Mouse (Mus musculus): ENCODE results near the gene Mical2. TPM values are rescaled to one million over a fixed set of nuclear protein-coding genes. Genes with fewer than 3 reads are reported as not detected.

Mical2 gene
- total RNA-seq, 1 experiment from 2014 or later, result 13.9 TPM

DNA sequence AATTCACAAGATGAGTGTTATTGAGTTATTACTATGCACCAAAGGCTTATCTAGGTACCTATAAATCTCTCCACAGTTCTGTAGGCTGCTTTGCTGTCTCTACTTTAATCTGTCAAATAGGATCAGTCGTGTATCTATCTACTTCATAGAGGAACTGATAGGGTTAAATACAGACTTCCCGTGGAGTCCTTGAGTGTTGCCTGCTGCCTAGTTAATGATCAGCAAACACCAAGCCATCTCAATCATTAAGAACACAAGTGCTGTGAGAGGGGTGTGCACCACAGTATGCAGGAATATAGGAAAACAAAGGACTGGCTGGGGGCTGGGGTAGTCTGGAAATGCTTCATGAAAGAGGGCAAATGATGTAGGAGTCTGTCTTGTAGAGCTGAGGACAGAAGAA, 50.2 kb downstream of the Mical2 start:
- no peak for DNase-seq

DNA sequence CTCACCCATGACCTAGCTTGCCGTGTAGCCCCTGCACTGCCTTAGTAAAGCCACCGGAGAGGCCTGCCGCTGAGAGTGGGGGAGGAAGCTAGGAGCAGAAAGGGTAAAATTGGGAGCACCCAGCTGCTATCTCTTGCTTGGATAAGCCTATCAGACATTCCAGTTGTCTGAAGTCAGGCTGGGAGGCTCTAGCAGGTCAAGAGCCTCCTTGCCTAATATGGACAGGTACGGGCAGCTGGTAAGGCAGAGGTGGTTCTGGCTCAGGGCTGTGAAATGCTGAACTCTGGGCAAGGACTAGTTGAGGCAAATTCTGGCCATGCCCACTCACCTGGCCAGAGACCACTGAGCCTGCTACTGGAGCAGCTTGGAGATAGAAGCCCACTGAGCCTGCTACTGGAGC, 51.2 kb downstream of the Mical2 start:
- no peak for DNase-seq

DNA sequence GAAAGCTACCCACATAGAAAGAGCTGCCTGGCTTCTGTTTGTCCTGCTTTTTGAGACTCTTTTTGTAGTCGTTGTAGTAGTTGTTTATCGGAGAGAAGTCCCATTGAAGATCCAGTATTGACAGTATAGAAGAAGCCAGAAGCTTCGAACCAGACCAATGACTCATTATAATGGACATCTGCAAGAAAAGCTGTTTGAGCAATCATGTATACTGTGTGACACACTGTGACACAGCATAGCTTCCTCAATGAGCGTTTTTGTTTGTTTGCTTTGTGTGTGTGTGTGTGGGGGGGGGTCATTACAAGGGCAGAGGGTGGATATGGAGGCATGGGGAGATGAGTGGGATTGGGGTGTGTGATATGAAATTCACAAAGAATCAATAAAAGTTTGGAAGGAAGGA, 53.0 kb downstream of the Mical2 start:
- no peak for DNase-seq

DNA sequence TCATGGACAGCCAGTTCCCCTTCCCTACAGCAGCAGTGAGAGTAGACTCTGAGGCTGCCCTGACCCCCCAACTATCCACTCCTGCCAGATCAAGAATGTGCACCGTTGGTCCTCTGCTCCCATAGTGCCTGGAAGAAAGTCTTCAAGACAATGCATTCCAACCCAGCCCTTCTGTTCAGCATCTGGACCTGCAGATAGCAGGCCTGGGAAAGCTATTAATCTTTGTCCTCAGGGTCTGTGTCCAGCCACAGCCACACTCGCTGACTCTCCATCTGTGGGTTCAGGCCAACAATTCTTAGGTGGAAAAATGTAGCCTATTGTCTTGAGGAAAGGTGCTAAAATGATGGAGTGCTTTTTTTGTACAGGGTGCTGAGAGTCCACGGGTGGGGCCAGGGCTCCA, 54.8 kb downstream of the Mical2 start:
- DNase-seq, result no peak

DNA sequence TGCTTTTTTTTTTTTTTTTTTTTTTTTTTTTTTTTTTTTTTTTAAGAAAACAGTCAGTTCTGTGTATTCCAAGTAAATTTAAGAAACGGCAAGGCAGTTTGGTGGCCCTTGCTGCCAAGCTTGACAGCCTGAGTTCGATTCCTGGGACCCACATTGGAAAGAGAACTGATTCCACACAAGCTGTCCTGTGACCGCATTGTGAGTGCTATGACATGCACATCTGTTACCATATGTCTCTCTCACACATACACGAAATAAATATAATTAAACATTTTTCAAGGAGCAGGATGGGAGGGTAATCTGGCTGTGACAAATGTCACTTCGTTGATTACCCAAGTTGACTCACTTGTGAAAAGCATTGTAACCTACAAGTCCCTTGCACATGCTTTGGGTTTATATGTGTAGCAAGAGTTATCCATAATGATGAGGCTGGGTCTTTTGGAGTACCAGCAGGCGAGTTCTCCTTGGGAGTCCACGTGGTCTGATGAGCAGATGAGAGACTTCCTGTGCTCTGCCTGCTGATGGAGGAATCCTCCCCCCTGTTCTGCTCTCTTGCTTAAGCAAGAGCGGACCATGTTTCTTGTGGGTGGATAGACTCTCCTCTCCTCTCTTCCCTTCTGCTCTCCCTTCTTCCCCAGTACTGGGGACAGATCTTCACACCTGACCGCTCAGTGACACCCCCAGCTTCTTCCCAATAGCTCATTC, 58.1 kb downstream of the Mical2 start:
- no peak for DNase-seq

DNA sequence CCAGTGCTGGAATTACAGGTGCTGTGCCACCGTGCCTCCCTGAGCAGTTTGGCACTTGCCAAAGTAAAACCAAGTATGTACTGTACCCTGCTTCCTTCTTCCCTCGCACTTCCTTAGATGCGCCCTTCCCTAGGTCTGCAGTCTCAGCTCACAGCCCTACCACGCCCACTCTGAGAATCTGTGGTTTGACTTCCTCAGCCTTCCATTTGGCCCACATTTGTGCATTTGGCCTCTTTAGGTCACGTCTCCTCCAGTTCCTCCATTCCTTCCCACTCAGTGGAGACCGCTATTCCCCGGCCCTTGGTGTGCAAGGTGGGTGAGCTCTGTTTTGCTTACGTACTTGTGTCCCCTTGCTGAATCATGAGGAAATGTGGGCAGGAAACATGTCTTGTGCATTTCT, 59.9 kb downstream of the Mical2 start:
- DNase-seq, result no peak

DNA sequence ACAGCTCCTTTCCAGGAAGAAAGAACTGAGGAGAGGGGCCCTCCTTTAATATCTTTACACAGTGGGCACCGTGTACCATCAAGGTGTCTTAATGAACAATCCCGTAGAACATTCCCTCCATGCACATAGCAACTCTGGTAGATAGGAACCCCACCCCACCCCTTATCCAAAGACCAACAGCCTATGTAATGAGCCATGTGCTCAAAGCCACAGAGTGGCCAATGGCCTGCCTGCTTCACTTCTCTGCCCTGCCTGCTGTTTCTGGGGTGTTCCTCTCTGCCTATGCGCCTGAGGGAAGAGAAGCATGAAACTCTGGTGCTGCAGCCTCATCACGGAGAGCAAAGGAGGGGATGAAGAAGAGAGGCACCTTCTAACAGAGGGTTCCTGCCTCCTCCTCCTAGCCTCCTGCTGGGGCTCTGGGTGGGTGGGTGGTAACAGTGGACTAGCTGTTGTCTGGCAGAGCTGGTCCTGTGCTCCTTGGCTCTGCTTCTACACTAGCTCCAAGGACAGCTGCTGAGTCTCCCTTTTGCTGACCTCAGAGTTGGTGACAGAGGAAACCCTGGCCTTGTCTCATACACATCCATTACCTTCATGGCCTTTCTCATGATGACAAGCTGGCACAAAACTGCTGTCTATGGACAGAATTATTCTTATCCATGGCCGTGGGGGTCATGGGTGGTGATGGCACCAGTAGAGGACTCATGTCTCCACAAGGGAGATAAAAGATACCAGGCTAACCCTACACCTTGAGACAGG, 62.9 kb downstream of the Mical2 start:
- peak; percentile 17 for DNase-seq

DNA sequence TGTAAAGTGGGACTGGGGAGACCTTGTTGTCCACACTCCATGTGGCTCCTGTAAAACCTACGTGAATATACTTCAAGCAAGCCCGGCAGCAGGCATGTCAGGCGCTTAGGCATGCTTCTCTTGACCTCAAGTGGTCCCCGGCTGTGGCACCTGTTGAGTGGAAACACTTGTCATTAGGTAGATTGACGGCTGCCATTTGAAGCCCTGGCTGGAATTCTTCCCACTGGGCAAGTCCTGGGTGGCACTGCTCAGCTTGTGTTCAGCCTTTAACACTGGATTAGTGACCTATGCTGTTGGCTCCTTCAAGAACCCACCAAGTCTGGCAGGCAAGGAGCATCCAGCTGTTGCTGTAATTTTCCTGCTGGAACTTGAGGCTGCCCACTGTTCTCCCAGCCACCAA, 63.9 kb downstream of the Mical2 start:
- no peak for DNase-seq

DNA sequence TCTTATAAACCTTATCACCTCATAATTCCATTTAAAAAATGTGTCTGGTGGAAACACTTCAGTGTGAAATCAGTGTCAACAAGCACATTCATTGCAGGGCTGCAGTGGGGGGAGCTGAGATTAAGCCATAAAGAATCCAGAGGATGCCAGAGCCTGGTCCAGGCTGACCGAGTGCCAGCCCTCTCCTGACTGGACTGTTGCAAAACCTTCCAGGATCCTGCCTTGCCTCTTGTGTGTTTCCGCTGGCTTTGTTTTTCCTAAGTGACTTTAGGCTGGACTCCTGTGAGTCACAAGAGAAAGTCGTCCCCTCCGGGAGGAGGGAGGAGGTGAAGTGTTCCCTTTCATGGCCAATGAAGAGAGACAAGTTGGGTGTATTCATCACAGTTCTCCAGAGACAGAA, 64.3 kb downstream of the Mical2 start:
- DNase-seq, result peak; percentile 56

DNA sequence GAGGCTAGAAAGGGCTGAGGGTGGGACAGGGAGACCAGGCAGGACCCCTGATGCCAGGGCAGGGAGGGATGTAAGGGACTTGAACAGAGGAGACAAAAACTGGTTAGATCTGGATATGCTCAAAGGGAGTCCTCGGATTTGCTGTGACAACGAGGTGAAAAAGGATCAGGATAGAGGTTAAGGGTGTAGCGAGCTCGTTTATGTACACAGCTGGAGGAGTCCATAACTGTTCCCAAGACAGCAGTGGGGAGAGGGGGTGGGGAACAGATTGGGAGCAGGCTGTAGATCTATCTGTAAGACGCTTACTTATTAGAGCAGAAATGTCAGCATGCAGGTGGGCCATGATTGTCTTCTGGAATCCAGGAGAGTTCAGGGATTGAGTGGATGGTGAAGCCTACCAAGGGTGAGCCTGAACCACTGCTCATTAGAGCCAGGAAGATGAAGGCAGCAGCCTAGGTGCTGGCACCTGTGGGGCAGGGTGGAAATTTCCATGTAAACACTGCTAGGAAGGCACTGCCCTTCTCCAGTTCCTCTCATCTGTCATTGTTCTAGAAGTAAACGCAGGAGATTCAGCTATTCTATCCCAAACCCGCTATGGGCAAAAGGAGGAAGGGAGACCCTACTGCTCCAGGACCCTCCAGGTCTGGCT, 67.9 kb downstream of the Mical2 start:
- DNase-seq, result no peak

DNA sequence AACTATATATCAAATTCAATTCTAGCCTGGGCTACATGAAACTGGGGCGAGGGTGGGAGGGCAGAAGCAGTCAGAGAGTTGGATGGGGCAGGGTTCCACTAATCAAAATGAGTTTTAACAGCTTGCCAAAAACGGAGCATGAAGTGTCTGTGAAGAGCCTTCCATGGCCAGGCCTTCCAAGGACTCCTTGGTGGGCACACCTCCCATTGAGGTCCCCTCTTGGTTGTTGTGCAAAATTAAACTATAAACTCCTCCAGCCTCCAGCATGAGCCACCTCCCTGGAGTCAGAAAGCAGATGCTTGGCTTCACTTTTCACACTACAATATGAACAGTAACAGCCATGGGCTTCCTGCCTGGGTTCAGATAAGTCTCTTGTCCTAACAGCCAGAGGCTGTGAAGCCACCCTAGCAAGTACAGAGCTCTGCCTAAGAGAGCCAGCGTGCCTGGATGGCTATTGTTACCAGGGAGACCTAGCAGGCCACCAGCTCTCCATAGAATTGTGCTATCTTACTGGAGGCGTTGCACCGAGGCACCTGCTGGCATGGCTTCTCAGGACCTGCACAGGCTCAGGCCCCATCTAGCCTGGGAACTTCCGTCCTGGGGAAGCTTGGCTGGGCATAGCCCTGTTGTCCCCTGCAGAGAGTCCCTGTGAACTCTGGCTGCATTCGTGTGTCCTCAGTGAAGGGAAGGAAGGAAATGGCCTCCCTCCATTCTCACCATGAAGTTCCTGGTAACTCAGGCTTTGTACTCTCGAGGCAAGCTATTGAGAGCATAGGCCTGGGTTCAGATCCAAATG, 70.0 kb downstream of the Mical2 start:
- DNase-seq, result no peak

DNA sequence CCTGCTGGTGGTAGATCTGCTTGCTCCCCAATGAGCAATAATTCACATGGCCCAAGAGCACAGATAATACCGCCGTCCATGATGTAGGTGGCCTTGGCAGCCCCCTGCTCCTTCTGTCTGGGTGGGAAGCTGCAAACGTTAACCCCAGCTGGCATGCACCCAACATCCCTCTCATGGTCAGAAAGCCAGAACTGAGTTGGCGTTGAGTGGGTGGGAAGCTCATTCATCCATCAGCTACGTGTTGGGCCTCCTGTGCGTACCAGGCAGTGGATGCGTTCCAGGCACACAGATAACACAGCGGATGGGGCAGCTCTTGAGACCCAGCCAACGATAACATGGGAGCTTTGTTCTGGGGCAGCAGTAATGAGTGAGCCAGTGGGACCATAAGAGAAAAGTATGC, 72.4 kb downstream of the Mical2 start:
- peak; percentile 69 for DNase-seq

DNA sequence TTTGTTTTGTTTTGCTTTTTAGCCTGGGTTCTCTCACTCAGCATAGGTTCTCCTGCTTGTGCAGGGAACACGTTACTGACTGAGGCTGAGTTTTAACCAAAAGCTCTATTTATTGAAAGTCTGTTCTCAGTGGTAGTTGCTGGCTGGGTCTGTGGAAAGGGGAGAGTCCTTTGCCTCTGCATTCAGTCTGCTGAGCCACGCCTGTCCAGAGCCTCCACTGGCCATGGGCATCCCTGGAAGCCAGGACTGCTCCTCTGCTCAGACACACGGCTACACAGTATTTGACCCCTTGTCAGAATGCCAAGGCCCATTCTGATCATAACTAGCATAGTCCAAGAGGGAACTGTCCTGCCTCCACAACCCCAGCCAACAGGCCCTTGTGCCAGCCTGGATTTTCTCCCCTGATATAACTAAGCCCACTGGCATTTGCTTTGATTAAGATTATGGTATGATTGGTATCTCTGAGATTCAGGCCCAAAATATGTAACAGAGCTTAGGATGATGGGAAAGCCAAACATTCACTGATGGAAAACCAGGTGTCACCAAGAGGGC, 73.3 kb downstream of the Mical2 start:
- DNase-seq, result no peak

DNA sequence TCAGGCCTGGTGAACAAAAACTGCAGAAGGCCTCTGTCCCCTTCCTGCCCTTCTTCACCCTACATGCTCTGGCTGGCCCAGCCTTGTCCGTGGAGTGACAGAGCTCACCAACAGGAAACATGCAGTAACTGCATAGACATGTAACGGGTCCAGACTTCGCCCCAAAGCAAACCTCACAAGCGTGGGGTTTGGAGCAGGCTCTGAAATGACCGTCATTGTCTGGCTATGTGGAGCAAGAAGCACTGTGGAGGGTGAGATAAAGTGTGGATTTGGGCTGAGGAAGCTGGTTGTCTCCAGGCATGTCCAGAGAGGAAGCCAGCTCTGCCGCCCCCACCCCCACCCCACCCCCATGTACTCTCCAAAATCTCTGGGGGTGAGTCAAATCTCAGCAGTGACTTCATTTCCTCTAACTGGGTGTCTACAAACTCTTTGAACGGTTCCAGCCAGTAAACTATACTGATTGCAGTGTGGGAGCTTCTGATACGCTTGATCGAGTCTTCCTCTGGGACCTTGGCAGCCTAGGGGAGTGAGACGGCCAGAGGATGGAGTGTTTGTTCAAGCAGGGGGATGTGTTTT, 74.0 kb downstream of the Mical2 start:
- DNase-seq, result no peak

DNA sequence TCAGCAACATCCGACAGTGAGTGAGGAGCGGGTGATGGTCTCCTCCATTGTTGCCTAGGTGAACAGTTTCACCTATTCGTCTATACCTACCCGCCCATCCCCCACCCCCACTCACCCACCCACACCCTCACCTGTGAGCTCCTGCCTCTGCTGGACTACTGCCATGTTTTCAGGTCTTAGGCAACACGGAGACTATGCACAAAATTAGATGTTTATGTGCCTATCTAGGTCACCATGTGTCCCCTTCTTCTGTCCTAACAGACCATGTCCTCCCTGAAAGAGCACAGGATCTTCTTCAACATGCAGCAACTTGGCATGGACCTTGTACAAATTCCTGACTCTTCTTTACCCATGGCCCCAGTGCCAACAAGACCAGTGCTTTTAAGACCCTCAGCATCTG, 74.5 kb downstream of the Mical2 start:
- DNase-seq, result no peak

DNA sequence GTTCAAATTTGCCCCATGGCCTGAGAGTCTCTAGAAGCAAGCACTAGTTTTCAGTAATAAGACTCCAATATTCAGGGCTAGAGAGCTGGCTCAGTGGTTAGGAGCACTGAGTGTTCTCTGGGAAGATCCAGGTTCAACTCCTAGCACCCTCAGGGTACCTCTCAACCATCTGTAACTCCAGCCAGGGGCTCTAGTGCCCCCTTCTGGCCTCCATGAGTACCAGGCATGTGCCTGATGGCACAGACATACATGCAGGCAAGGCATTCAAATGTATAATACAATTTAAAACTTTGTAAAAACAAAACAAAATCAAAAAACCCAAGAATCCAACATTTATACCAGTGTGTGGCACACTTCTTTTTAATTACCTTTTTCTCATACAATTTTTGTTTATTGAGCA, 75.4 kb downstream of the Mical2 start:
- no peak for DNase-seq

DNA sequence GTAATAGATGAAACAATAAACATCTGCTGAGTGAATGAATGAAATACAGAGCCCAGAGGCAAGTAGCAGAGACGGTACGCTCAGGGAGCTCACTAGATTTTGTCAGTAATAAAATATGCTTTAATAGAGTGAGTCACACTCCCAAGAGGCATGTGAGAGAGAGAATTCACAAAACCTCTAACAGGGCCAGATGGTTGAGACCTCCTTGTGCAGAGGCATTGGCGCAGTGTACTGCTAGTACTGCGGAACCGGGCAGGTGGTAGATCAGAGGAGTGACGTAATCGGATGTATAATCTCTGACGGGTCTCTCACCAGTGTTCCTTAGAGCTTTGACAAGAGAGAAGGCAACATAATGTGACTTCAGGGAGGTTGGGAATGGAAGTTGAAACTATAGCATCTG, 78.7 kb downstream of the Mical2 start:
- no peak for DNase-seq

DNA sequence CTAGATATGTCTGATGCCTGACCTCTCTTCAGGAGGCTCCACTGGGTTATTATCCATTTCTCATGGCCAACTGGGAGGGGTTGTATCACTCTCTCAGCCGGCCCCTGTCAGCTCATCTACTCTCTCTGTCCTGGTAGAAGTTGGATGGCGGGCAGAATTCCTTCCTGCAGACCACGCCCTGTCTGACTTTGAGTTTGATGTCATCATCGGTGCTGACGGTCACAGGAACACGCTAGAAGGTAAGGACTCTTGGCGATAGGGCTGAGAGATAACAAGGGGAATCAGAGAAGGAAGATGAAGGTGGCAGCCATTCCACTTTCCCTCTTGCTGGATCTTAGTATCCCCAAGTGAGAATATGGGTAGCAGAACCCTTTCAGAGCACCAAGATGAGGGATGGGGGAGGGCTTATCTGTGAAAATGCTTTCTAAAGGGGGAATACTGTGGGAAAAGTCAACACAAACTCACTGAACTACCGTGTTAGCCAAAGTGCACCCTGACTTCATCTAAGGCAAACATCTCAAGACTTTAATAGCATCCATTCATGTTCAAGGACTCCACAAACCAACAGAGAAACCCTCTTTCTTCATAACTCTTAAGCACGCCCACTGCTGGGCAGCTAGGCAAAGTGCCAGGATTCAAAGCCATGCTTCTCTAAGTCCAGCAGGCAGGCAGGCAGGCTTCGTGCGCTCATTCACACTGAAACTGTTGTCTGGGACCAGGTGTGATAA, 83.8 kb downstream of the Mical2 start:
- no peak for DNase-seq

DNA sequence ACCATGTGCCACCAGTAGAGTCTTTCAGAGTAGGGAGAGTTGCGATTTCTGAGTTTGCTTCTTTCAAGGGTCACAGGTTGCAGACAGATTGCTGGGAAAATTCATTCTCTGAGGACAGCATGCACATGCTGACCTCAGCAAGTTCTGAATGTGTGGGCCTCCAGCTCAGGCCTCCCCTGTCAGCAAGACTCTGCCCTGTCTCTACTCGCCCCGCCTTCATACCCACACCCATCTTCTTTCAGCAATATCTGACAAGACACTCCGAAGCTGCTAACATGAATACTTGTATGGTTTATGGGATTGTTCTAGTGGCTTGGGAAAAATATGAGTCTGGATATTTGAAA, 84.3 kb downstream of the Mical2 start:
- DNase-seq, result no peak

DNA sequence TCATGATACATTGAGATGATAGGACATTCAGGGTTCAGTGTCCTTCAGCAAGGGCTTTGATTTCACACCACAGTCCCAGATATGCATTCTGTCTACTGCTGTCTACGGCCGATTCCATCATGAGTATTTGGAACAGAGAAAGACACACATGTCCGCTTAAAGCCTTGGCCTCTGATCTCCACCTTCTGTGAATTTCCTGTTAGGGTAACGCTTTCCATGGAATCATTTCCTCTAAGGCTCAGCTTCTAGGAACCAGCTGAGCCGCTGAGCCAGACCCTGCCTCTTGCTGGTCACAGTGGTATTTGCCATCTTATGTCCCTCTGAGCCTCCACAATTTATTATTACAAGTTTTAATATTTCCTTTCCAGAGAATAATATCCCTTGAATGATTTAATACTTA, 87.6 kb downstream of the Mical2 start:
- no peak for DNase-seq

DNA sequence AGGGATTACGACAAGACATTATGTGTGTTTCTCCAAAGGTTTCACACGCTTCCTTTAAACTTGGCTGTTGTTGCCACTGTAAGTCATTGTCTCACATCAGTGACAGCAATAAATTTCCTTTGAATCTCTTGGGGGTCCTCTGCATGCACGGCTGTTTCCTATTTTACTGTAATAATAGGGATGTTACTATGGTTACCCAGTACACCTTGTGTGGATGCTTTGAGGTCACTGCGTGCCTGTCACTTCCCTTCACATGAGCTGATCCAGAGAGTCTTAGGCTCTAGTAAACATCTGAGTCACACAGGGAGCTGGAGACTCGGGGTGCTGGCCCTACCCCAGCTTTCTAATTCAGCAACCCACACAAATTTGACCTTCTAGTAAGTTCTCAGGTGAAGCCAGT, 88.0 kb downstream of the Mical2 start:
- DNase-seq, result no peak

DNA sequence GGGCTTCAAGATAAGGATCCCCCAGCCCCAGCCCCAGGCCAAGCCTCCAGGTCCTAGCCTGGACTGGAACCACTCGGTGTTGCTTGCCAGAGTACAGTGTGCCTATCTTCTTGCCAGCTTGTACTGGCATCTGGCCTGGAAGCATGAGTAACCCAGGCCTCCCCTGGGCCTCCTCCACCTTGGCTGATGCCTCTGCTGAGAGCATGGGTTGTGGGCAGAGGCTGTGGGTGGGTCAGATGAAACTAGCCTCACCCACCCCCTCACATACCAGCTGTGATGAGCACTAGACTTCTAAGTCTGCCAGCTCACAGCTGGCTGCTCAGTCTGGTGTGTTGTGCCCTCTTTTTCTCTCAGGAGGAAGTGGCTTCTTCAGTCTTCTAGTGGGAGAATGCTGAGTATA, 90.6 kb downstream of the Mical2 start:
- peak; percentile 71 for DNase-seq

Measured in adrenal gland, postnatal 25 days (tissue).